Mouse (Mus musculus): Measurements from ENCODE around the gene Magea10.

Gene Magea10

DNA sequence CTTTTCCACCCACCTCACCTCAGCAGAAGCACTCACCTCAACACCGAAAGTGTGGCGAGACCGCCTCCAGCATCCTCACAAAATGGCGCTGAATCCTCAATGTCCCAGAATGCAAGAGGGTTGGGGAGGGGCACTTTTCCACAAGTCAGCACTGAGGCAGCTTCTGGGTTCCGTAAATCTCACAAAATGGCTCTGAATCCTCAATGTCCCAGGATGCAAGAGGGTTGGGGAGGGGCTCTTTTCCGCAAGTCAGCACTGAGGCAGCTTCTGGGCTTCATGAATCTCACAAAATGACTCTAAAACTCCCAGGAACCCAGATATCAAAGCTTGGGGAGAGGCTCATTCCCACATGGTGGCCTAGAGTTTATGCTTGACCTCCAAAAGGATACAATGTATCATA, at the start of gene Magea10:
Gene Magea10 (minus strand): TSS at position 101 of the 400 bp plus-strand sequence.
- no peak for DNase-seq

DNA sequence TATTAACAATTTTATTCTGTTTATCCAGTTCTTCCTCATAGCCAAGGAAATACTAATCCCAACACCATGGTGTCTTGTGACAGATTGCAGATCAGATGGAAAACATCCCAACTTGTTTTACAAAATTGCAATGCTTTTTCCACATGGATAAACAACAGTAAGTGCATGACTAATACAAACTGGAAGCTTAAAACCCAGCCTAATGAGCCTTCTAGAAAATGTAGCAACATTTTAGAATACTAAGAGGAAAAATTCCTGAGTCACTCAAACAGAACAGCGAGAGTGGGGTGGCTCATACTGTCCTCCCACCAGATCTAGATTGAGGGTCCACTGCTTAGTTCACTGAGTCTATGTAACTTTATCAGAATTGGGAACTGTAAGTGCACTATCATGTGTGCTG, 4.7 kb downstream of the Magea10 start:
- DNase-seq = no peak

Data from thymus, postnatal 14 days (tissue).